Mouse (Mus musculus) kidney, adult 2 months (tissue): ENCODE measurements around the gene Chrnb4. TPM values are rescaled to one million over a fixed set of nuclear protein-coding genes. Genes with fewer than 3 reads are reported as not detected.
A peak's percentile ranks its signal among the peaks of the same experiment; 100 is the strongest.

ENCODE experiments used
- DNase-seq: peaks from one replicate; pipeline ENCODE4 v3.0.0; 2021
- H3K27ac ChIP-seq: fragments of 200-500 bp; 2 replicates; pipeline ENCODE4 v1.5.1; 2012; ENCODE audit warnings: low read depth, low read length, control low read depth, inconsistent platforms; ENCODE audit not compliant: insufficient read depth
- H3K27me3 ChIP-seq: fragments of 200-500 bp; replicated peaks from 2 replicates; pipeline ENCODE4 v1.6.1; 2012; ENCODE audit warnings: mild to moderate bottlenecking, moderate library complexity, low read length, inconsistent platforms; ENCODE audit not compliant: control insufficient read depth, insufficient read depth
- H3K36me3 ChIP-seq: fragments of 200-500 bp; 2 replicates; pipeline ENCODE4 v1.6.1; 2012; ENCODE audit warnings: mild to moderate bottlenecking, moderate library complexity, low read length, inconsistent platforms; ENCODE audit not compliant: control insufficient read depth, insufficient read depth
- H3K4me1 ChIP-seq: fragments of 200-500 bp; 2 replicates; pipeline ENCODE4 v1.6.1; 2011; ENCODE audit warnings: low read length; ENCODE audit not compliant: control insufficient read depth, insufficient read depth
- H3K4me3 ChIP-seq: fragments of 200-500 bp; 2 replicates; pipeline ENCODE4 v1.5.1; 2011; ENCODE audit warnings: mild to moderate bottlenecking, low read depth, low read length, control low read depth; ENCODE audit not compliant: insufficient read depth
- CTCF ChIP-seq: fragments of 200-500 bp; conservative IDR thresholded peaks from 2 replicates; pipeline ENCODE4 v1.5.1; 2011; ENCODE audit warnings: low read depth, mild to moderate bottlenecking, control low read depth, low read length, moderate library complexity, mixed read lengths; ENCODE audit not compliant: insufficient read depth, insufficient read length
- POLR2A ChIP-seq: fragments of 200-500 bp; IDR thresholded peaks from one replicate; pipeline ENCODE4 v1.6.1; 2011; ENCODE audit warnings: low read depth, low read length, control low read depth
- WGBS: fragments of 180-500 bp; shearing (Covaris S2); methylation state at CpG from one replicate; pipeline ENCODE4 v1.1.7; 2018; 5-methylcytosine and 5-hydroxymethylcytosine counted together
- polyA plus RNA-seq: library from polyadenylated mRNA; depleted of rRNA; stranded (reverse); fragments of >200 nt; gene quantifications from 2 replicates; pipeline ENCODE4 v1.2.3, GENCODE M21; 2012; rRNA removed

The Chrnb4 gene
- polyA plus RNA-seq: 0.43 and 1.4 TPM in 2 replicates

- Histone ChIP-seq H3K27ac (no peak within 1 kb of the TSS), H3K27me3 (no peaks in the 10 kb centered on the region), H3K4me1 (no peaks in the 10 kb centered on the region), H3K4me3 (peak within 1 kb of the TSS; percentile 15; the same call in 1 of the 2 replicates), H3K36me3 (no peaks in the 10 kb centered on the region)
- WGBS: 2% methylated on average over 23 of the region's 23 CpGs
- no peak for DNase-seq
- TF ChIP-seq POLR2A (no peak), CTCF (no peak)
Measured at GRCm38 (mm10) chr9:55048211-55048880, at the start of gene Chrnb4. Chrnb4 (minus strand) TSS chr9:55048779.

DNA sequence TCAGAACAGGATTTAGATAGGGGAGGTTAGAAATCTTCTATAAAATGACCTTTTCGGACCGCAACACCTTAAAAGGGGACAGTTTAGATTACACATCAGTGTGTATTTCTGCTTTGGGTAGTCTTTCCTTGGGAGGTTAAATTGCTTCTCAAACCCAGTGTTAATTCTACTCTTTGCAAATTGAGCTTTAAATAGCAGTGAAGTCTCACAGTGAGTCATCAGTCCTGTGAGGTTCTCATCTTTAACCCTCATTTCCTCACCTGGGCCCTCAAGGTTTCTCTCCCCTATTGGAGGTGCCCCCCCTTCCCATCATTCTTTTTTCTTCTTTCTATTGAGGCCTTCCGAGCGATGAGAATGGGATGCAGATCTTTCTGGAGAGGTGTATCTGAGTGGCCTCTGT, 48.3 kb upstream of the Chrnb4 start:
- 90% methylated on average over 4 of the region's 4 CpGs for WGBS
- Histone ChIP-seq H3K27ac (no peak overlapping the region), H3K4me1 (no peaks in the 10 kb centered on the region), H3K27me3 (no peaks in the 10 kb centered on the region), H3K4me3 (no peak overlapping the region), H3K36me3 (no peaks in the 10 kb centered on the region)
- no peak for DNase-seq
- no peak for TF ChIP-seq POLR2A
- no peak for TF ChIP-seq CTCF

DNA sequence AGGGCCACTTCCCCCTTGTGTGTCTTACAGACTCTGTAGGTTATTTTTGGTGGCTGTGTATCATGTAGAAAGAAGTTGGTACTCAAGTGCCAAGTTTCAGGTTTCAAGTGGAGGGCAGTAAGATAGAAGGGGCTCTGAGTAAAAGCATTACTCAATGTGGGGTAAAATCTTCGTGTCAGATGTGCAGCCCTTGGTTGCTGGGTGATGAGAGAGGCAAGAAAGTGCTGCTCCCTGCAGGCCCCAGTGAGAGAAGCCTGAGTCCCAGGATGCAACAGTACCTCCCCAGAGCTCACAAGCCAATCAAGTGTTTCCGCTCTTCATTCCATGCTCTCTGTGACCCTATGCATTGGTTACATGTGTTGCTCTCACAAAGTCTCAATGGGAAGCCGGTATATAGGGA, 47.5 kb upstream of the Chrnb4 start:
- TF ChIP-seq POLR2A: no peak
- TF ChIP-seq CTCF: no peak
- H3K4me3 ChIP-seq: no peak overlapping the region
- H3K27ac ChIP-seq: no peak overlapping the region
- H3K4me1 ChIP-seq: no peaks in the 10 kb centered on the region
- DNase-seq: no peak
- no peaks in the 10 kb centered on the region for H3K36me3 ChIP-seq
- 68% methylated on average over 3 of the region's 3 CpGs for WGBS
- no peaks in the 10 kb centered on the region for H3K27me3 ChIP-seq

DNA sequence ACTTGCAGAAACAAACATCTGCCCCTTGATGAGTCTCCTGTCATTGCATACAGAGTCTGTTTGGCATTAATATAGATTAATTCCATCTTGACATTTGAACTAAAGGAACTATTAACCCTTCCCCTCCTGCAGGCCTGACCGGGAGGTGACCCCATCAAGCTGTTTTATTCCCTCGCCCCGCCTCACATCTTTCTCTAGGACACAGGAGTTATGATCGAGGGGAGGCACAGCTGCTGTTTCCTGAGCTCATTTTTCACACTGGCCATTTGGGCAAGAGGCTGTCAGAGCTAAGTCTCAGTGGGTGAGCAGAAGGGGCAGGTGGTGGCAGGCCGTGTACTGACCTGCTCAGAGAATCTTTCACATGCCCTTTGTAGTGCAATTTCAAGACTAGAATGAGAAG, 41.6 kb upstream of the Chrnb4 start:
- no peak overlapping the region for H3K27ac ChIP-seq
- no peak for DNase-seq
- 44% methylated on average over 5 of the region's 5 CpGs for WGBS

DNA sequence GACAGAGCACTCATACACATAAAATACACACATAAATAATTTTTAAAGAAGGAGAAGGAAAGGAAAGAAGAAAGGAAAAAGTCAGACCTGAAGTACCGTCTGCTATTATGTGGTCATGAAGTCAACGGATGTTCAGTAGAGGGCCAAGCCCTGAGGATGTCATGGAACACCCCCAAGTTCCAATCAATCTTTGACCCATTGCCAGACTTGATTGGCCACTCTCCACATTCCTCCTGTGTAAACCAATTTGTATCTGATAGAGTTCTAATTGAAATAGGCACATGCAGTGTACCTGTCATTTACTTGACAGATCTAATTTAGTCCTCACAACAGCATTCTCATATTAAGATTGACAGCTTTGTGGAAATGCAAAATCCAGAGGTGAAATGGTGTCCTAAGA, 40.6 kb upstream of the Chrnb4 start:
- WGBS: 88% methylated on average over 2 of the region's 2 CpGs
- H3K27me3 ChIP-seq: no peaks in the 10 kb centered on the region
- DNase-seq: no peak
- no peak overlapping the region for H3K4me3 ChIP-seq
- H3K36me3 ChIP-seq: no peaks in the 10 kb centered on the region
- H3K4me1 ChIP-seq: no peaks in the 10 kb centered on the region
- no peak for TF ChIP-seq POLR2A
- no peak for TF ChIP-seq CTCF
- H3K27ac ChIP-seq: no peak overlapping the region

More for the DNA sequence above, 41.6 kb upstream of the Chrnb4 start:
- no peak for TF ChIP-seq POLR2A
- TF ChIP-seq CTCF: no peak
- H3K27me3 ChIP-seq: no peaks in the 10 kb centered on the region
- H3K4me1 ChIP-seq: no peaks in the 10 kb centered on the region
- no peak overlapping the region for H3K4me3 ChIP-seq
- H3K36me3 ChIP-seq: no peaks in the 10 kb centered on the region

DNA sequence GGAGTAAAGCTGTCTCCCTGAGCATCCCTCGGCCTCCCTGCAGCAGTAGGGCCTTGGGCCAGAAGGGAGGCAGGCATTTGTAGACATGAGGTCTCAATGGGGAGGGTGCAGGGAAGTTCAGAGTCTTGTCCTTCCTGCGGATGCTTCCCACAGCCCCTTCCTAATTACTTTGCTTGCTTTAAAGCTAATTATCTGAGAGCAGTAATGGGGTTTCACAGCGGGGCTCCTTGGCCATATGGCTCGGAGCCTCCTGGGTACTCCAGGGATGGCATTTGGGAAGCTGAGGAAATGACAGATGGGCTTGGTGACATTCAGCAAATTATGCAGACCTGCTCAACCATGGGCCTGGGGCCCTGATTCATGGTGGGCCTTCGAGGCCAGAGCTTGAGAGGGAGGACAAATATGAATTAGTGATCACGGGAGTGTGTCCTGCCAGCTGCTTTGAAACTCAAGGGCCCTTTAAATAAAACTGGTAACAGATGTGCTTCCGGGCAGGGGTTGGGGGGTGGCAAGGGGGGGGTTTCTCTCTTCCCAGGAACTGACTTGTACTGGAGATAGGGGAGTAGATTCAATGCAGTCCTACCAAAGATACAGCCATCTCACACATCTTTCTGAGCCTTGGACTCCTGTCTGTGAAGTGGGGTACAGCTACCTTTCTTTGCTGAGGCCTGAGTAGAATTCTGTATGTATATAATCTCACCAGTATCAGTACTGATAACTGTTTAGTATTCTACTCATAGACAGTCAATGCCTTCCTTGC, 34.8 kb upstream of the Chrnb4 start:
- H3K27me3 ChIP-seq: no peaks in the 10 kb centered on the region
- 49% methylated on average over 7 of the region's 7 CpGs for WGBS
- no peak for TF ChIP-seq POLR2A
- TF ChIP-seq CTCF: no peak
- no peak overlapping the region for H3K27ac ChIP-seq
- no peak for DNase-seq
- no peaks in the 10 kb centered on the region for H3K36me3 ChIP-seq
- H3K4me1 ChIP-seq: no peaks in the 10 kb centered on the region
- H3K4me3 ChIP-seq: no peak overlapping the region

DNA sequence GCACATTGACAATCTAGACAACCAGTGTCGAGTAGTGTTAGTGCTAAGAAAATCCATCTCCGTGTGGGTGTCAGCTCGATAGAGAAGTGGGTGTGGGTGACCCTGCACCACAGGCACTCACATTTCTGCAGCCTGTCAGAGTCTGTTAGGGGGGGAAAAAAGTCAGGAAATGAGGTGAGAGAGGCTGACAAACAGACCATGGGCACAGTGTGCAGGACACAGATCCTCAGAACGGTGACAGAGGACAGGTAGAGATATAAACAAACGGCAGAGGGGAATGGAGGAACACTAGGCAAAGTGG, 19.3 kb upstream of the Chrnb4 start:
- TF ChIP-seq CTCF (no peak), POLR2A (no peak)
- no peak overlapping the region for H3K27ac ChIP-seq
- 54% methylated on average over 5 of the region's 5 CpGs for whole genome bisulfite sequencing
- DNase-seq: no peak
- no peaks in the 10 kb centered on the region for H3K4me1 ChIP-seq
- H3K36me3 ChIP-seq: no peaks in the 10 kb centered on the region
- H3K27me3 ChIP-seq: no peaks in the 10 kb centered on the region
- H3K4me3 ChIP-seq: no peak overlapping the region
